Mouse (Mus musculus): ENCODE measurements around the gene Gm9736. TPM values are rescaled to one million over a fixed set of nuclear protein-coding genes. Genes with fewer than 3 reads are reported as not detected.
A peak's percentile ranks its signal among the peaks of the same experiment; 100 is the strongest.
"Not testable (repeated sequence)": the region's sequence is repeated elsewhere in the genome, so short reads cannot be mapped to it uniquely, and the experiment has no call there.

The Gm9736 gene
- polyA plus RNA-seq, 1 experiment, result not detected

DNA sequence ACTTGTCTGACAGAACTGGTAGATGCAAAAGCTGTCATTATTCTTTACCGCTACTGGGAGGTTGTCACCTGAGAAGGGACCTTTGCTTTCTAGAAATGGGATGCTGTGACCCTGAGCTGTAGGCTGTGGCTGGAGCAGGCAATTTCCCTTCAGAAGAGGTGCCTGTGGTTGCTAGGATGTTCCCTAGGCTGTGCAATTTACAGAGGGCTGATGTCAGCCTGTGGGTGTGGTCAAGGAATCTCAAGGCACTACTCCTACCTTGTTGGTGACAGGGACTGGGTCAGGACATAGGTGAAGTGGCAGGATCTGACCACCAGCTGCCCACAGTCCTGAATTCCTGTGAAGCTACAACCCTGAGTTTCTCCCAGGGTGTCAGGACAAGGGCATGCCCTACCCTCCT lies 18.6 kb upstream of the Gm9736 start:
- TF ChIP-seq CTCF (IDR thresholded peaks at IDR 0.05; ENCODE audit: low read depth, low read length), result no peak
- no peak for TF ChIP-seq POLR2A (IDR thresholded peaks at IDR 0.05; ENCODE audit: borderline replicate concordance, low read depth, low read length)
- no peak overlapping the region for H3K27ac ChIP-seq (ENCODE audit: insufficient read depth, low read depth, low read length)
- no peak overlapping the region for H3K4me3 ChIP-seq (ENCODE audit: insufficient read depth, low read length)
- no peaks in the 10 kb centered on the region for H3K4me1 ChIP-seq (ENCODE audit: control insufficient read depth, insufficient read depth, low read length)

DNA sequence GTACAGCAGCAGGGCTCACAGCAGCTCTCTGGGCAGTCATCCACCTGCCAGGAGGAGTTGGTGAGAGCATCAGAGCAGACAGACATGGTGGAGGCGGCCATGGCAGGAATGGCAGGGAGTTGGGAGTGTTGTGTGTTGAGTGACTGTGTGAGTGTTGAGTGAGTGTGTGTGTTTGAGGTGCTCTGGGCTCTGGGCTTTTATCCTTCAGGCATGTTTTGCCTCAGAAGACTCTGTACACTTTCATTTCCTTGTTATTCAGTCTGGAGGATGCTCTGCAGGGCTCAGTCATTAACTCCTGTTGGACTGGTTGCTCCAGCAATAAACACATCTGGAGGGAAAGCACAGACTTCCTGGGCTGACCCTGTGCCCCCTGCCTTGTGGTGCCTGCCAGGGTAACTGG lies 8.4 kb upstream of the Gm9736 start, which contains the start of gene Gm3233:
TSS of gene Gm3233 (minus strand) at position 101 of the 400 bp plus-strand sequence.
- H3K27ac ChIP-seq (ENCODE audit: insufficient read depth, low read depth, low read length); H3K4me3 ChIP-seq (ENCODE audit: insufficient read depth, low read length); H3K4me1 ChIP-seq (ENCODE audit: control insufficient read depth, insufficient read depth, low read length): not testable (repeated sequence)

DNA sequence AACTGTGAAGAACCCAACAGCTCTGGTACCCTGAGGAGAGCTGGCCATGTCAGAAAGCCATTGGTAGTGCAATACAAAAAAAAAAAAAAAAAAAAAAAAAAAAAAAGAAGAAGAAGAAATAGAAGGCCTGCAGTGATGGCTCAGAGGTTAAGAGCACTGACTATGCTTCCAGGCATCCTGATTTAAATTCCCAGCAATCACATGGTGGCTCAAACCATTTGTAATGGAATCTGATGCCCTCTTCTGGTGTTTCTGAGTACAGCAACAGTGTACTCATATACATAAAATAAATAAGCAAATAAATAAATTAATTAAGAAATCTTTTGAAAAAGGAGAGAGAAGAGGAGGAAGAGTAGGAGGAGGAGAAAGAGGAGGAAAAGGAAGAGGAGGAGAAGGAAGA lies 2.3 kb upstream of the Gm9736 start:
- Histone ChIP-seq H3K27ac (ENCODE audit: insufficient read depth, low read depth, low read length) (no peak overlapping the region), H3K4me3 (ENCODE audit: insufficient read depth, low read length) (no peak overlapping the region), H3K4me1 (ENCODE audit: control insufficient read depth, insufficient read depth, low read length) (no peaks in the 10 kb centered on the region)
- TF ChIP-seq POLR2A (IDR thresholded peaks at IDR 0.05; ENCODE audit: borderline replicate concordance, low read depth, low read length) (no peak), CTCF (IDR thresholded peaks at IDR 0.05; ENCODE audit: low read depth, low read length) (no peak)

DNA sequence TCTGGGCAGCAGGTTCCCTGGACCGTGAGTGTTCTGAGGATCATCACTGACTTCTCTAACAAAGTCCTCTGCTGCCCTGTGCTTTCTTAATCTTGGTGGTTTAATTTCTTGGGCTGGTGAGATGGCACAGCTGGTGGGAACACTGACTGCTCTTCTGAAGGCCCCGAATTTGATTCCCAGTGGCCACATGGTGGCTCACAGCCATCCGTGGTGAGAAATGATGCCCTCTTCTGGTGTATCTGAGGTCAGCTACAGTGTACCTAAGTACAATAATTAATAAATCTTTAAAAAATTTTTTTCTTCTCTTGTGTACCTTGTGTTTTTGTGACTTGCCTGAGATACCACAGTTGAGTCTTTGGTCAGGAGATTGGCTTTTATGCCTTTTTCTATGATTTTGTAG lies 1.2 kb upstream of the Gm9736 start:
- H3K27ac ChIP-seq (ENCODE audit: insufficient read depth, low read depth, low read length); H3K4me1 ChIP-seq (ENCODE audit: control insufficient read depth, insufficient read depth, low read length); H3K4me3 ChIP-seq (ENCODE audit: insufficient read depth, low read length): not testable (repeated sequence)

DNA sequence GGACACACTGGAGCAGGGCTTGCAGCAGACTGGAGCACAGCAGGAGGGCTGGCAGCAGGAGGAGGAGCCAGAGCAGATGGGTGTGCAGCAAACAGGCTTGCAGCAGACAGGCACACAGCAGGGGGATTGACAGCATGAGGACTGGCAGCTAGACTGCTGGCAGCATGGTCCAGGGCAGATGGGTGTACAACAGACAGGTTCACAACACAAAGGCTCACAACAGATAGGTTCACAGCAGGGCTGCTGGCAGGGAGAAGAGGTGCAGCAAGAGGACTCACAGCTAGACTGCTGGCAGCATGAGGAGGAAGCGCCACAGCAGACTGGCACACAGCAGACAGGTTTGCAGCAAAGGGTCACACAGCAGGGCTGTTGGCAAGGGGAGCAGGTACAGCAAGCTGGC lies 468 bp downstream of the Gm9736 start:
- H3K4me1 ChIP-seq (ENCODE audit: control insufficient read depth, insufficient read depth, low read length); H3K4me3 ChIP-seq (ENCODE audit: insufficient read depth, low read length); H3K27ac ChIP-seq (ENCODE audit: insufficient read depth, low read depth, low read length): not testable (repeated sequence)

DNA sequence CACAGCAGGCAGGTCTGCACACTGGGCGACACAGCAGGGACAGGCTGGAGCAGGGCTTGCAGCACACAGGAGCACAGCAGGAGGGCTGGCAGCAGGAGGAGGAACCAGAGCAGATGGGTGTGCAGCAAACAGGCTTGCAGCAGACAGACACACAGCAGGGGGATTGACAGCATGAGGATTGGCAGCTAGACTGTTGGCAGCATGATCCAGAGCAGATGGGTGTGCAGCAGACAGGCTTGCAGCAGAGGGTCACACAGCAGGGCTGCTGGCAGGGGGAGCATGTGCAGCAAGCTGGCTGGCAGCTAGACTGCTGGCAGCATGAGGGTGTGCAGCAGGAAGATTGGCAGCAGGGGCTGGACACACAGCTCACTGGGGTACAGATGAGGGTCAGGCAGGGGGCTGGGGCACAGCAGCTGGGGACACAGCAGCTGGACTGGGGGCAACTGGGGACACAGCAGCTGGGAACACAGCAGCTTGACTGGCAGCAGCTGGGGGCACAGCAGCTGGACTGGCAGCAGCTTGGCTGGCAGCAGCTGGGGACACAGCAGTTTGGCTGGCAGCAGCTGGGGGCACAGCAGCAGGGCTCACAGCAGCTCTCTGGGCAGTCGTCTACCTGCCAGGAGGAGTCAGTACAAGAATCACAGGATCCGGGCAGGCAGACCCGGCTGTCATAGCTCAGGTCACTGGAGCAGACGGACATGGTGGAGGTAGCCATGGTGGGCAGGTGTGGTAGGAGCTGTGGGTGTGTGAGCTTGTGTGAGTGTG lies 9.0 kb downstream of the Gm9736 start, which contains the start of gene Gm18596:
TSS of gene Gm18596 (minus strand) at position 715 of the 765 bp plus-strand sequence.
- H3K4me1 ChIP-seq (ENCODE audit: control insufficient read depth, insufficient read depth, low read length); H3K4me3 ChIP-seq (ENCODE audit: insufficient read depth, low read length); H3K27ac ChIP-seq (ENCODE audit: insufficient read depth, low read depth, low read length): not testable (repeated sequence)

DNA sequence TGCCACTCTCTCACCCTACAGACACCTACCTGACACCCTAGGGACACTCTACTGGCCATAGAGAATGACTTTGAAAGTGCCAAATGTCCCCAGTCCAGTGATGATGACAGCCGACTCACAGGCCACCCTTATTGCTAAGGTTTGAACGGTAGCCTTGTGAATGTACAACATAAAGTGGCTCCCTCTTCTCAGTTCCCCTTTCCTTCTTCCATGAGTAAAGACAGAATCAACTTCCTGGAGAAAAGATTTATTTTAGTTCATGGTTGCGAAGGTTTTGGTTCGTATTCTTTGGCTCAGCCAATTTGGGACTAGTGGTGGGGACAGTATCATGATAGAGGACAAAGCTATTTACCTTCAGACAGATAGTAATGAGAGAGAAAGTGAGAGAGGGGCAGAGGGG lies 12.2 kb downstream of the Gm9736 start:
- TF ChIP-seq POLR2A (IDR thresholded peaks at IDR 0.05; ENCODE audit: borderline replicate concordance, low read depth, low read length), result no peak
- no peak for TF ChIP-seq CTCF (IDR thresholded peaks at IDR 0.05; ENCODE audit: low read depth, low read length)
- Histone ChIP-seq H3K4me1 (ENCODE audit: control insufficient read depth, insufficient read depth, low read length) (peaks cover 3% of the 10 kb centered on the region; the same call in 1 of the 2 replicates), H3K4me3 (ENCODE audit: insufficient read depth, low read length) (no peak overlapping the region), H3K27ac (ENCODE audit: insufficient read depth, low read depth, low read length) (no peak overlapping the region)

DNA sequence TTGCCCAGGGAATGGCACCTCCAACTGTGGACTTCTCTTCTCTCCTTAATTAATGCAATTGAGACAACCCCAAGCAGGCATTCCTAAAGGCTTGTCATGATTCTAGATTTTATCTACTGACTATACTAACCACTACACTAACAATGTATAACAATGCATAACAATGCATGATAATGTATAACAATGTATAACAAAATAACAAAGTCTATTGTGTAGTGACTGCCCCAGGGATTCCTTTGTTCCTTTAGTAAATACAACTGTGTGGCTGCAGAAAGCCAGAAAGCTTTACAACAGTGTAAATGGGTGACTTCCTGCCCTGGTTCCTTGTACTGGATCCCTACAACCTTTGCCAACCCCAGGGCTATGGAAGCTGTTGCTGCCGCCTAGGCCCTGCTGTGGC lies 15.2 kb downstream of the Gm9736 start:
- Histone ChIP-seq H3K4me3 (ENCODE audit: insufficient read depth, low read length) (no peak overlapping the region), H3K4me1 (ENCODE audit: control insufficient read depth, insufficient read depth, low read length) (peaks cover 3% of the 10 kb centered on the region; the same call in 1 of the 2 replicates), H3K27ac (ENCODE audit: insufficient read depth, low read depth, low read length) (no peak overlapping the region)
- TF ChIP-seq POLR2A (IDR thresholded peaks at IDR 0.05; ENCODE audit: borderline replicate concordance, low read depth, low read length) (no peak), CTCF (IDR thresholded peaks at IDR 0.05; ENCODE audit: low read depth, low read length) (no peak)

DNA sequence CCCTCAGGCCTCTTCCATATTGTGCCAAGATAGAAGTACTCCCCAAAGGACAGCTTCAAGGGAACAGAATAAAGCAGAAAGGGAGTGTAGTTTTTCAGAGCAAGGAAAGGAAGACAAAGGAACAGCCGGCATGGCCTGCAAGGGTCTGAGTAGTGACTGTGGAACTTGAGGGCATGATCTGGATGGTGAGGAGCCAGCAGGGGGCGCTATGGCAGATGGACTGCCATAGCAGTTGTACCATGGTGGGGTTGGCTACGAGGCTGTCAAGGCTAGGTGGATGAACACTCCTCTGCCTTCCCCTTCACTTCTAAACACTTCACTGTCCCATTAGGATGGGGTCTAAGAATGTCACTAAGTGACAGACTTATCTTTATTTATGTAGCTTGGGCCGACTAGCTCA lies 21.9 kb downstream of the Gm9736 start:
- Histone ChIP-seq H3K27ac (ENCODE audit: insufficient read depth, low read depth, low read length) (no peak overlapping the region), H3K4me1 (ENCODE audit: control insufficient read depth, insufficient read depth, low read length) (no peaks in the 10 kb centered on the region), H3K4me3 (ENCODE audit: insufficient read depth, low read length) (no peak overlapping the region)
- TF ChIP-seq CTCF (IDR thresholded peaks at IDR 0.05; ENCODE audit: low read depth, low read length) (peak; percentile 44; the same call in 1 of the 2 replicates), POLR2A (IDR thresholded peaks at IDR 0.05; ENCODE audit: borderline replicate concordance, low read depth, low read length) (no peak)

DNA sequence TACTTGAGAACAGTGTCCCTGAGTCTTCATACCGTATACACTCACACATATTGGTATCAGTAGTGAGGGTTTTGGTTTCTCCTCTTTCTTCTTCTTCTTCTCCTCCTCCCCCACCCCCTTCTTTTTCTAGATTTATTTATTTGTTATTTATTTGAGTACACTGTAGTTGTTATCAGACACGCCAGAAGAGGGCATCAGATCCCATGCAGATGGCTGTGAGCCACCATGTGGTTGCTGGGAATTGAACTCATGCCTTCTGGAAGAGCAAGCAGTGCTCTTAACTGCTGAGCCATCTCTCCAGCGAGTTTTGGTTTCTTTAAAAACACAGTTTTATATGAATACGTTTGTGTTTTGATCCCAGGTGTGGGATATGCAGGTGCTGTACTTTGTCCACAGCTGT lies 22.9 kb downstream of the Gm9736 start:
- Histone ChIP-seq H3K4me1 (ENCODE audit: control insufficient read depth, insufficient read depth, low read length) (no peaks in the 10 kb centered on the region), H3K27ac (ENCODE audit: insufficient read depth, low read depth, low read length) (no peak overlapping the region), H3K4me3 (ENCODE audit: insufficient read depth, low read length) (no peak overlapping the region)
- TF ChIP-seq CTCF (IDR thresholded peaks at IDR 0.05; ENCODE audit: low read depth, low read length) (no peak), POLR2A (IDR thresholded peaks at IDR 0.05; ENCODE audit: borderline replicate concordance, low read depth, low read length) (no peak)

DNA sequence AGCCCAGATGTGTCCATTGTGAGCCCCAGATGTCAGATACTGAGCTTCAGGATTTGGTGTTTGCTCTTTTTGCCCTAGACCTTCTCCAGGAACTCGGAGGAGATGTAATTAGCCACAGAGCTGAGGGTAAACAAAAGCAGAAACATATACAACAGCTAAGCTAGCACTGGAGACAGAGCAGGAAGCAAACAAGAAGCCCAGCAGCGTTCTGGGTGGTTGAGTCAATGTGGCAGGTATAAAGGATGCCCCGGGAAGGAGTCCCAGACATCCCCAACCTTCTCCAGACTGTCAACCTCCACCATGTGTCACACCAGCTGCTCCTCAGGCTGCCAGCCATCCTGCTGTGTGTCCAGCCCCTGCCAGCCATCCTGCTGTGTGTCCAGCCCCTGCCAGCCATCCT lies 25.0 kb downstream of the Gm9736 start, which contains the start of gene Gm10100:
TSS of gene Gm10100 (plus strand) at position 301 of the 400 bp plus-strand sequence.
- Histone ChIP-seq H3K4me1 (ENCODE audit: control insufficient read depth, insufficient read depth, low read length) (no peaks in the 10 kb centered on the region), H3K4me3 (ENCODE audit: insufficient read depth, low read length) (no peak within 1 kb of the TSS), H3K27ac (ENCODE audit: insufficient read depth, low read depth, low read length) (no peak within 1 kb of the TSS)
- no peak for TF ChIP-seq POLR2A (IDR thresholded peaks at IDR 0.05; ENCODE audit: borderline replicate concordance, low read depth, low read length)
- no peak for TF ChIP-seq CTCF (IDR thresholded peaks at IDR 0.05; ENCODE audit: low read depth, low read length)

Measured in bone marrow macrophage, adult 2 months (primary cell).